Mouse (Mus musculus) lung, embryonic 14.5 days (tissue): Measurements from ENCODE around the gene Anapc16. TPM values are rescaled to one million over a fixed set of nuclear protein-coding genes. Genes with fewer than 3 reads are reported as not detected.

Experiments used
- ATAC-seq: fragments of 200-750 bp; cut with Nextera tagmentation; 2 replicates; pipeline ENCODE4 v1.8.0; 2017; ENCODE audit warnings: mild to moderate bottlenecking, moderate TSS enrichment, moderate library complexity; ENCODE audit not compliant: insufficient read depth
- DNase-seq: peaks from one replicate; pipeline ENCODE4 v3.0.0-alpha.2; 2015
- H3K27ac ChIP-seq: fragments of 300-500 bp; sonication (generic); 2 replicates; pipeline ENCODE4 v1.5.1; 2014; ENCODE audit warnings: low read depth, mild to moderate bottlenecking, moderate library complexity
- H3K27me3 ChIP-seq: fragments of 300-500 bp; sonication (generic); 2 replicates; pipeline ENCODE4 v1.6.1; 2014; ENCODE audit warnings: low read length, control low read depth; ENCODE audit not compliant: insufficient read depth
- H3K36me3 ChIP-seq: fragments of 300-500 bp; sonication (generic); 2 replicates; pipeline ENCODE4 v1.6.1; 2014; ENCODE audit warnings: control low read depth; ENCODE audit not compliant: insufficient read depth
- H3K4me1 ChIP-seq: fragments of 300-500 bp; sonication (generic); 2 replicates; pipeline ENCODE4 v1.6.1; 2014; ENCODE audit warnings: antibody characterized with exemption, control low read depth; ENCODE audit not compliant: insufficient read depth
- H3K4me2 ChIP-seq: fragments of 300-500 bp; sonication (generic); 2 replicates; pipeline ENCODE4 v1.6.1; 2014; ENCODE audit warnings: mild to moderate bottlenecking
- H3K4me3 ChIP-seq: fragments of 300-500 bp; sonication (generic); 2 replicates; pipeline ENCODE4 v1.5.1; 2014; ENCODE audit warnings: low read depth, low read length
- H3K9ac ChIP-seq: fragments of 300-500 bp; sonication (generic); 2 replicates; pipeline ENCODE4 v1.6.1; 2014
- H3K9me3 ChIP-seq: fragments of 300-500 bp; sonication (generic); 2 replicates; pipeline ENCODE4 v1.6.1; 2016; ENCODE audit warnings: low read depth, low read length, control low read depth
- CTCF ChIP-seq: IDR thresholded peaks from 2 replicates; pipeline ENCODE4 v1.5.1; 2016; ENCODE audit warnings: antibody characterized with exemption, low read depth
- WGBS: fragments of 180-500 bp; shearing (Covaris S2); extraction: QIAGEN DNeasy Blood & Tissue Kit; methylation state at CpG from one replicate; pipeline ENCODE4 v1.1.7; 2014; 5-methylcytosine and 5-hydroxymethylcytosine counted together
- polyA plus RNA-seq: library from polyadenylated mRNA; unstranded; fragments of >200 nt; fragmentation: Nextera tagmentation; extraction: Ambion mirVana; gene quantifications from 2 replicates; pipeline ENCODE4 v1.2.1, GENCODE M21; 2014

Anapc16 gene
- polyA plus RNA-seq, 1 experiment from 2014 or later, result 108 TPM

GRCm38 (mm10) chr10:59991262-59991880 is 11.6 kb downstream of the Anapc16 start:
- Histone ChIP-seq H3K4me2 (no peak overlapping the region), H3K9me3 (no peaks in the 10 kb centered on the region), H3K27me3 (no peaks in the 10 kb centered on the region), H3K4me3 (no peak overlapping the region), H3K27ac (no peak overlapping the region), H3K36me3 (peaks cover 83% of the 10 kb centered on the region), H3K9ac (no peak overlapping the region), H3K4me1 (peaks cover 3% of the 10 kb centered on the region; the same call in 1 of the 2 replicates)
- DNase-seq, result no peak
- 75% methylated on average over 9 of the region's 9 CpGs for WGBS
- TF ChIP-seq CTCF, result no peak
- ATAC-seq, result no peak

GRCm38 (mm10) chr10:59990393-59990792 is 12.5 kb downstream of the Anapc16 start:
- Histone ChIP-seq H3K9me3 (no peaks in the 10 kb centered on the region), H3K4me3 (no peak overlapping the region), H3K27ac (no peak overlapping the region), H3K4me1 (peaks cover 3% of the 10 kb centered on the region; the same call in 1 of the 2 replicates), H3K9ac (no peak overlapping the region), H3K36me3 (peaks cover 82% of the 10 kb centered on the region), H3K27me3 (no peaks in the 10 kb centered on the region), H3K4me2 (no peak overlapping the region)
- DNase-seq, result no peak
- ATAC-seq, result no peak
- WGBS, result 95% methylated on average over 9 of the region's 9 CpGs
- no peak for TF ChIP-seq CTCF

GRCm38 (mm10) chr10:59988036-59988435 is 14.9 kb downstream of the Anapc16 start:
- no peak for TF ChIP-seq CTCF
- ATAC-seq, result no peak

GRCm38 (mm10) chr10:59982379-59982873 is 20.5 kb downstream of the Anapc16 start:
- peaks cover 17% of the 10 kb centered on the region for H3K4me1 ChIP-seq
- H3K27me3 ChIP-seq, result no peaks in the 10 kb centered on the region
- DNase-seq (no peak), ATAC-seq (no peak)
- no peak overlapping the region for H3K4me2 ChIP-seq
- H3K9ac ChIP-seq, result no peak overlapping the region
- no peaks in the 10 kb centered on the region for H3K9me3 ChIP-seq
- no peak overlapping the region for H3K27ac ChIP-seq
- H3K4me3 ChIP-seq, result no peak overlapping the region
- H3K36me3 ChIP-seq, result peaks cover 21% of the 10 kb centered on the region
- no peak for TF ChIP-seq CTCF
- 81% methylated on average over 12 of the region's 12 CpGs for WGBS

More at GRCm38 (mm10) chr10:59988036-59988435, 14.9 kb downstream of the Anapc16 start:
- Histone ChIP-seq H3K9ac (no peak overlapping the region), H3K27me3 (no peaks in the 10 kb centered on the region), H3K4me2 (no peak overlapping the region), H3K27ac (no peak overlapping the region), H3K36me3 (peaks cover 64% of the 10 kb centered on the region), H3K4me3 (no peak overlapping the region), H3K4me1 (peaks cover 3% of the 10 kb centered on the region; the same call in 1 of the 2 replicates), H3K9me3 (no peaks in the 10 kb centered on the region)
- WGBS, result 56% methylated on average over 4 of the region's 4 CpGs
- peak; percentile 70 for DNase-seq

GRCm38 (mm10) chr10:59981792-59982191 is 21.1 kb downstream of the Anapc16 start:
- H3K4me3 ChIP-seq, result no peak overlapping the region
- DNase-seq (no peak), ATAC-seq (no peak)
- TF ChIP-seq CTCF, result no peak
- peaks cover 16% of the 10 kb centered on the region; the same call in 1 of the 2 replicates for H3K36me3 ChIP-seq
- no peaks in the 10 kb centered on the region for H3K27me3 ChIP-seq
- peaks cover 17% of the 10 kb centered on the region for H3K4me1 ChIP-seq
- WGBS, result 71% methylated on average over 9 of the region's 9 CpGs
- H3K9me3 ChIP-seq, result no peaks in the 10 kb centered on the region
- H3K27ac ChIP-seq, result no peak overlapping the region; the same call in 1 of the 2 replicates
- no peak overlapping the region for H3K9ac ChIP-seq
- H3K4me2 ChIP-seq, result no peak overlapping the region

GRCm38 (mm10) chr10:59981336-59981735 is 21.6 kb downstream of the Anapc16 start:
- no peak for TF ChIP-seq CTCF
- H3K36me3 ChIP-seq, result peaks cover 13% of the 10 kb centered on the region; the same call in 1 of the 2 replicates
- WGBS, result 71% methylated on average over 4 of the region's 4 CpGs
- H3K27me3 ChIP-seq, result no peaks in the 10 kb centered on the region
- DNase-seq, result no peak
- H3K4me1 ChIP-seq, result peaks cover 17% of the 10 kb centered on the region
- ATAC-seq, result no peak
- no peaks in the 10 kb centered on the region for H3K9me3 ChIP-seq
- H3K9ac ChIP-seq, result no peak overlapping the region
- H3K4me2 ChIP-seq, result no peak overlapping the region
- H3K4me3 ChIP-seq, result no peak overlapping the region
- H3K27ac ChIP-seq, result no peak overlapping the region; the same call in 1 of the 2 replicates

- no peak overlapping the region for H3K9ac ChIP-seq
- ATAC-seq, result no peak
- DNase-seq, result no peak
- H3K36me3 ChIP-seq, result peaks cover 8% of the 10 kb centered on the region; the same call in 1 of the 2 replicates
- H3K27me3 ChIP-seq, result no peaks in the 10 kb centered on the region
- H3K27ac ChIP-seq, result no peak overlapping the region
- H3K4me2 ChIP-seq, result no peak overlapping the region
- no peak overlapping the region for H3K4me3 ChIP-seq
- TF ChIP-seq CTCF, result no peak
- peaks cover 17% of the 10 kb centered on the region for H3K4me1 ChIP-seq
- 86% methylated on average over 6 of the region's 6 CpGs for WGBS
- no peaks in the 10 kb centered on the region for H3K9me3 ChIP-seq
Observed at GRCm38 (mm10) chr10:59980815-59981244, 22.1 kb downstream of the Anapc16 start.
